Mouse (Mus musculus) left cerebral cortex, postnatal 4 days (tissue): ENCODE results near the gene Vmn1r184. TPM values are rescaled to one million over a fixed set of nuclear protein-coding genes. Genes with fewer than 3 reads are reported as not detected.
"Not testable (repeated sequence)": the region's sequence is repeated elsewhere in the genome, so short reads cannot be mapped to it uniquely, and the experiment has no call there.

Experiments used
- DNase-seq: peaks from one replicate; pipeline ENCODE4 v3.0.0-alpha.2; 2022
- intact Hi-C: fragments of 180-260 bp; cut with DNase I; formaldehyde crosslinking; loops from one replicate; pipeline ENCODE4 v1.15.1; 2025
- total RNA-seq, 2 experiments: library from RNA; stranded (reverse); gene quantifications; 2 replicates each; pipeline ENCODE4 v1.2.3; 2021

Gene Vmn1r184
- total RNA-seq, result not detected

- intact Hi-C loops, DNase-seq: not testable (repeated sequence)
Measured at GRCm38 (mm10) chr7:26260034-26260433, at the start of gene Vmn1r184. TSS of gene Vmn1r184 (plus strand) at chr7:26260334.

GRCm38 (mm10) chr7:26303429-26304166, 43.5 kb downstream of the Vmn1r184 start:
- intact Hi-C loops, DNase-seq: not testable (repeated sequence)

DNA sequence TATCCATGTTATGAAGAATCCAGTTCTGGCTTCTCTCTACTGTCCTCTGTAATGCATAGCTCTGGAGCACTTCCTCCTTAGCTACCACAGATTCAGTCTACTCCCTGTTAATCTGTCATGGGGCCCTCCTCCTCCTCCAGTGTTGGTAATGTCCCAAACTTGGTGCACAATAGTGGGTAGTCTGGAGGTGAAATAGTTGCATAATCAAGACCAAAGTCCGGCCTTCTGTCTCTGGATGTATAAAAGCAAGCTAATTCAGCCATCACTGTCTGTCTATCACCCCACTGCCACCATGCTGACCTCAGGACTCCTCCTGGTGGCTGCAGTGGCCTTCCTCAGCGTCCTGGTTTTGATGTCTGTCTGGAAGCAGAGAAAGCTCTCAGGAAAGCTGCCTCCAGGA, 46.8 kb downstream of the Vmn1r184 start, which contains the start of gene Cyp2a4:
Gene Cyp2a4 (plus strand): TSS at position 244 of the 400 bp plus-strand sequence.
- DNase-seq, intact Hi-C loops: not testable (repeated sequence)

GRCm38 (mm10) chr7:26311786-26312185, 51.7 kb downstream of the Vmn1r184 start:
- DNase-seq, intact Hi-C loops: not testable (repeated sequence)

DNA sequence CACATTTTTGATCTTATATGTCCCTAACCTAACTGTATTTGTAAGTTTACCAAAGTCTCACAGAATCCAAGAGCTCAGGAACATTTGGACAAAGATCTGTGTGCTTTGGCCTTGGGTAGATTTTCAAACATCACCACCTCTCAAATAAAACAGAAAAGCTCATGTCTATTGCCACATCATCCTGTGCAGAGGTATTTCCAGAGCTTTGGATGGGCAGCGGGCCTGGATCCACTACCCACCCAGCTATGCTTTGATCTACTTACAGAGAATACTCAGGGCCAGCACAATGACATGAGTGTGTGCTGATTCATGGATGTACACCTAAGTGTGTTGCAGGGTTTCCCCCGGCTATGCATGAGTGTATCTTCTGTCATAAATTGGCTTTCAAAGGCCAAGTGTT, 55.1 kb downstream of the Vmn1r184 start:
- intact Hi-C loops, DNase-seq: not testable (repeated sequence)

- not testable (repeated sequence) for DNase-seq
Measured at GRCm38 (mm10) chr7:26315809-26316208, 55.7 kb downstream of the Vmn1r184 start.

More at GRCm38 (mm10) chr7:26315809-26316208, 55.7 kb downstream of the Vmn1r184 start:
- intact Hi-C loops, result not testable (repeated sequence)

Other genes starting within 250 kb of the Vmn1r184 start
- gene Cyp2b13, start 198.8 kb upstream of the Vmn1r184 start, total RNA-seq, result not detected
- gene Cyp2b9, start 86.9 kb upstream of the Vmn1r184 start, total RNA-seq, result not detected
- gene Cyp2a4, start 46.8 kb downstream of the Vmn1r184 start, total RNA-seq, result not detected
- gene Nlrp9c, start 143.4 kb downstream of the Vmn1r184 start, total RNA-seq, result not detected
- gene Nlrp4a, start 174.8 kb downstream of the Vmn1r184 start, total RNA-seq, result not detected